Mouse (Mus musculus) c-Kit-positive CD71-negative TER-119-negative erythroid progenitor cells, embryonic 14.5 days (primary cell): ENCODE results near the gene Cyp4f37.
"Not testable (repeated sequence)": the region's sequence is repeated elsewhere in the genome, so short reads cannot be mapped to it uniquely, and the experiment has no call there.

ENCODE experiments used
- DNase-seq: peaks from one replicate; pipeline ENCODE4 v3.0.0-alpha.2; 2013; ENCODE audit warnings: low read depth

Gene Cyp4f37

GRCm38 (mm10) chr17:32621018-32621417, at the start of gene Cyp4f37:
Gene Cyp4f37, plus strand, starts transcription at chr17:32621309.
- DNase-seq: not testable (repeated sequence)

- not testable (repeated sequence) for DNase-seq
These were observed 47.8 kb upstream of the Cyp4f37 start for GRCm38 (mm10) chr17:32573286-32573685.

GRCm38 (mm10) chr17:32577496-32578186, 43.5 kb upstream of the Cyp4f37 start:
- DNase-seq: no peak

- DNase-seq: no peak
These were observed 24.6 kb upstream of the Cyp4f37 start for GRCm38 (mm10) chr17:32596494-32596893.

- DNase-seq: no peak
These were observed 13.1 kb upstream of the Cyp4f37 start for GRCm38 (mm10) chr17:32608055-32608454.

- DNase-seq: not testable (repeated sequence)
These were observed 10.9 kb upstream of the Cyp4f37 start for GRCm38 (mm10) chr17:32610231-32610630.

GRCm38 (mm10) chr17:32610896-32611295, 10.2 kb upstream of the Cyp4f37 start:
- no peak for DNase-seq

GRCm38 (mm10) chr17:32612417-32612816, 8.7 kb upstream of the Cyp4f37 start:
- no peak for DNase-seq

- no peak for DNase-seq
These were observed 3.9 kb upstream of the Cyp4f37 start for GRCm38 (mm10) chr17:32617252-32617651.

GRCm38 (mm10) chr17:32629726-32630125, 8.6 kb downstream of the Cyp4f37 start:
- DNase-seq: not testable (repeated sequence)

GRCm38 (mm10) chr17:32631936-32632335, 10.8 kb downstream of the Cyp4f37 start:
- no peak for DNase-seq

- not testable (repeated sequence) for DNase-seq
These were observed 13.3 kb downstream of the Cyp4f37 start for GRCm38 (mm10) chr17:32634242-32634971.

- peak; percentile 79 for DNase-seq
These were observed 13.8 kb downstream of the Cyp4f37 start for GRCm38 (mm10) chr17:32634972-32635314.

GRCm38 (mm10) chr17:32636341-32636740, 15.2 kb downstream of the Cyp4f37 start:
- DNase-seq: no peak

- DNase-seq: no peak
These were observed 16.0 kb downstream of the Cyp4f37 start for GRCm38 (mm10) chr17:32637151-32637550.

GRCm38 (mm10) chr17:32646631-32647030, 25.5 kb downstream of the Cyp4f37 start:
- DNase-seq: no peak

- DNase-seq: no peak
These were observed 32.8 kb downstream of the Cyp4f37 start for GRCm38 (mm10) chr17:32653860-32654259.

- no peak for DNase-seq
These were observed 35.9 kb downstream of the Cyp4f37 start for GRCm38 (mm10) chr17:32657041-32657440.

GRCm38 (mm10) chr17:32658246-32658645, 37.1 kb downstream of the Cyp4f37 start:
- no peak for DNase-seq

GRCm38 (mm10) chr17:32658712-32659111, 37.6 kb downstream of the Cyp4f37 start, which contains the start of gene Cyp4f40:
Gene Cyp4f40, plus strand, starts transcription at chr17:32658900.
- DNase-seq: no peak

- no peak for DNase-seq
These were observed 52.9 kb downstream of the Cyp4f37 start for GRCm38 (mm10) chr17:32673976-32674375.

- DNase-seq: no peak
These were observed 55.0 kb downstream of the Cyp4f37 start for GRCm38 (mm10) chr17:32676040-32676635.

- DNase-seq: peak; percentile 38
These were observed 59.3 kb downstream of the Cyp4f37 start for GRCm38 (mm10) chr17:32680404-32680803.
